Mouse (Mus musculus): ENCODE data around the gene Muc1.

- TF ChIP-seq POLR2A (IDR thresholded peaks at IDR 0.05; ENCODE audit: low read depth, low read length) (no peak), TCF12 (IDR thresholded peaks at IDR 0.05; ENCODE audit: low read depth, low read length) (no peak), USF1 (IDR thresholded peaks at IDR 0.05; ENCODE audit: low read depth, low read length) (no peak), EP300 (IDR thresholded peaks at IDR 0.05; ENCODE audit: low read length) (no peak), CHD1 (IDR thresholded peaks at IDR 0.05; ENCODE audit: low read depth, low read length) (no peak), NELFE (IDR thresholded peaks at IDR 0.05; ENCODE audit: low read depth, low read length) (no peak), CTCF (conservative IDR thresholded peaks at IDR 0.05 in 1 of 2, IDR thresholded peaks at IDR 0.05 in 1 of 2; ENCODE audit: low read depth in 2 of 2, low read length in 2 of 2) (no peak), ETS1 (conservative IDR thresholded peaks at IDR 0.05; ENCODE audit: low read depth, low read length) (no peak)
These were observed 3.0 kb downstream of the Muc1 start for GRCm38 (mm10) chr3:89231772-89232275.
